Mouse (Mus musculus): Measurements from ENCODE around the gene Mfsd4b5. TPM values are rescaled to one million over a fixed set of nuclear protein-coding genes. Genes with fewer than 3 reads are reported as not detected.
A peak's percentile ranks its signal among the peaks of the same experiment; 100 is the strongest.
"Not testable (repeated sequence)": the region's sequence is repeated elsewhere in the genome, so short reads cannot be mapped to it uniquely, and the experiment has no call there.

The Mfsd4b5 gene
- total and polyA plus RNA-seq, 2 experiments from 2014 or later, result not detected

- Histone ChIP-seq H3K27me3 (ENCODE audit: insufficient read depth, low read length) (no peaks in the 10 kb centered on the region), H3K9ac (no peak overlapping the region), H3K27ac (ENCODE audit: low read depth, low read length) (no peak overlapping the region), H3K4me1 (ENCODE audit: insufficient read depth) (no peaks in the 10 kb centered on the region), H3K4me2 (ENCODE audit: low read depth) (peak overlapping the region; percentile 90), H3K4me3 (ENCODE audit: low read depth, low read length) (peak overlapping the region; percentile 74), H3K36me3 (ENCODE audit: insufficient read depth) (no peaks in the 10 kb centered on the region), H3K9me3 (ENCODE audit: low read length) (no peaks in the 10 kb centered on the region)
- WGBS, result 65% methylated on average over 8 of the region's 8 CpGs
- DNase-seq, result no peak
- no peak for TF ChIP-seq CTCF (IDR thresholded peaks at IDR 0.05; ENCODE audit: low read depth)
- no peak; the same call in 1 of the 2 replicates for ATAC-seq
These were observed 39.1 kb upstream of the Mfsd4b5 start for GRCm38 (mm10) chr10:40025560-40025959.

GRCm38 (mm10) chr10:40024554-40025428 is 38.3 kb upstream of the Mfsd4b5 start, which contains the start of gene Mfsd4b1:
Gene Mfsd4b1, minus strand, starts transcription at chr10:40025268.
- ATAC-seq (peak; percentile 98), DNase-seq (peak; percentile 95)
- H3K36me3 ChIP-seq (ENCODE audit: insufficient read depth), result no peaks in the 10 kb centered on the region

GRCm38 (mm10) chr10:40020401-40020800 is 34.0 kb upstream of the Mfsd4b5 start:
- ATAC-seq (no peak), DNase-seq (no peak)
- no peaks in the 10 kb centered on the region for H3K36me3 ChIP-seq (ENCODE audit: insufficient read depth)
- no peak overlapping the region for H3K4me3 ChIP-seq (ENCODE audit: low read depth, low read length)
- H3K27me3 ChIP-seq (ENCODE audit: insufficient read depth, low read length), result no peaks in the 10 kb centered on the region
- WGBS, result 66% methylated on average over 2 of the region's 2 CpGs
- no peaks in the 10 kb centered on the region for H3K9me3 ChIP-seq (ENCODE audit: low read length)
- TF ChIP-seq CTCF (IDR thresholded peaks at IDR 0.05; ENCODE audit: low read depth), result no peak
- no peak overlapping the region for H3K4me2 ChIP-seq (ENCODE audit: low read depth)
- no peak overlapping the region for H3K9ac ChIP-seq
- no peak overlapping the region for H3K27ac ChIP-seq (ENCODE audit: low read depth, low read length)
- no peaks in the 10 kb centered on the region for H3K4me1 ChIP-seq (ENCODE audit: insufficient read depth)

More at GRCm38 (mm10) chr10:40024554-40025428, 38.3 kb upstream of the Mfsd4b5 start, which contains the start of gene Mfsd4b1:
- H3K4me2 ChIP-seq (ENCODE audit: low read depth), result peak within 1 kb of the TSS; percentile 90
- H3K4me1 ChIP-seq (ENCODE audit: insufficient read depth), result no peaks in the 10 kb centered on the region
- WGBS, result 1% methylated on average over 46 of the region's 46 CpGs
- H3K9me3 ChIP-seq (ENCODE audit: low read length), result no peaks in the 10 kb centered on the region
- H3K27ac ChIP-seq (ENCODE audit: low read depth, low read length), result peak within 1 kb of the TSS; percentile 88
- H3K4me3 ChIP-seq (ENCODE audit: low read depth, low read length), result peak within 1 kb of the TSS; percentile 74
- no peaks in the 10 kb centered on the region for H3K27me3 ChIP-seq (ENCODE audit: insufficient read depth, low read length)
- TF ChIP-seq CTCF (IDR thresholded peaks at IDR 0.05; ENCODE audit: low read depth), result peak; percentile 43; the same call in 1 of the 2 replicates
- peak within 1 kb of the TSS; percentile 80 for H3K9ac ChIP-seq

- Histone ChIP-seq H3K36me3 (ENCODE audit: insufficient read depth) (no peaks in the 10 kb centered on the region), H3K4me1 (ENCODE audit: insufficient read depth) (no peaks in the 10 kb centered on the region), H3K4me2 (ENCODE audit: low read depth) (no peak overlapping the region), H3K9ac (no peak overlapping the region), H3K9me3 (ENCODE audit: low read length) (no peaks in the 10 kb centered on the region), H3K27me3 (ENCODE audit: insufficient read depth, low read length) (no peaks in the 10 kb centered on the region), H3K4me3 (ENCODE audit: low read depth, low read length) (no peak overlapping the region), H3K27ac (ENCODE audit: low read depth, low read length) (no peak overlapping the region)
- no peak for ATAC-seq
- no peak for TF ChIP-seq CTCF (IDR thresholded peaks at IDR 0.05; ENCODE audit: low read depth)
- DNase-seq, result no peak
- 60% methylated on average over 3 of the region's 3 CpGs for WGBS
These were observed 33.0 kb upstream of the Mfsd4b5 start for GRCm38 (mm10) chr10:40019492-40019891.

GRCm38 (mm10) chr10:40018261-40018860 is 31.9 kb upstream of the Mfsd4b5 start:
- TF ChIP-seq CTCF (IDR thresholded peaks at IDR 0.05; ENCODE audit: low read depth), result no peak
- Histone ChIP-seq H3K4me2 (ENCODE audit: low read depth) (no peak overlapping the region), H3K9me3 (ENCODE audit: low read length) (no peaks in the 10 kb centered on the region), H3K27ac (ENCODE audit: low read depth, low read length) (no peak overlapping the region), H3K4me1 (ENCODE audit: insufficient read depth) (no peaks in the 10 kb centered on the region), H3K4me3 (ENCODE audit: low read depth, low read length) (no peak overlapping the region), H3K36me3 (ENCODE audit: insufficient read depth) (no peaks in the 10 kb centered on the region), H3K27me3 (ENCODE audit: insufficient read depth, low read length) (no peaks in the 10 kb centered on the region), H3K9ac (no peak overlapping the region)
- DNase-seq (no peak), ATAC-seq (no peak)
- 56% methylated on average over 5 of the region's 5 CpGs for WGBS

- no peaks in the 10 kb centered on the region for H3K36me3 ChIP-seq (ENCODE audit: insufficient read depth)
- ATAC-seq (no peak), DNase-seq (no peak)
- TF ChIP-seq CTCF (IDR thresholded peaks at IDR 0.05; ENCODE audit: low read depth), result no peak
- H3K4me1 ChIP-seq (ENCODE audit: insufficient read depth), result no peaks in the 10 kb centered on the region
- 89% methylated on average over 11 of the region's 11 CpGs for WGBS
- H3K9me3 ChIP-seq (ENCODE audit: low read length), result no peaks in the 10 kb centered on the region
- no peak overlapping the region for H3K27ac ChIP-seq (ENCODE audit: low read depth, low read length)
- H3K9ac ChIP-seq, result no peak overlapping the region
- no peak overlapping the region for H3K4me3 ChIP-seq (ENCODE audit: low read depth, low read length)
- no peaks in the 10 kb centered on the region for H3K27me3 ChIP-seq (ENCODE audit: insufficient read depth, low read length)
- no peak overlapping the region for H3K4me2 ChIP-seq (ENCODE audit: low read depth)
These were observed 23.1 kb upstream of the Mfsd4b5 start for GRCm38 (mm10) chr10:40009591-40009990.

GRCm38 (mm10) chr10:40008847-40009246 is 22.4 kb upstream of the Mfsd4b5 start:
- H3K4me2 ChIP-seq (ENCODE audit: low read depth); ATAC-seq; H3K9ac ChIP-seq; H3K27ac ChIP-seq (ENCODE audit: low read depth, low read length); H3K27me3 ChIP-seq (ENCODE audit: insufficient read depth, low read length); DNase-seq; H3K9me3 ChIP-seq (ENCODE audit: low read length); H3K4me1 ChIP-seq (ENCODE audit: insufficient read depth); H3K4me3 ChIP-seq (ENCODE audit: low read depth, low read length); H3K36me3 ChIP-seq (ENCODE audit: insufficient read depth): not testable (repeated sequence)
- 88% methylated on average over 4 of the region's 4 CpGs for WGBS

All from forebrain, postnatal 0 days (tissue).